Mouse (Mus musculus) heart, embryonic 14.5 days (tissue): Measurements from ENCODE around the gene Smox. TPM values are rescaled to one million over a fixed set of nuclear protein-coding genes. Genes with fewer than 3 reads are reported as not detected.
A peak's percentile ranks its signal among the peaks of the same experiment; 100 is the strongest.

Experiments
- ATAC-seq: fragments of 200-750 bp; cut with Nextera tagmentation; 2 replicates; pipeline ENCODE4 v1.8.0; 2017; ENCODE audit warnings: low read depth, moderate TSS enrichment; ENCODE audit not compliant: insufficient number of reproducible peaks, insufficient read depth, low FRiP score
- H3K27ac ChIP-seq, 2 experiments: fragments of 200-500 bp in 1 of 2; fragments of 300-500 bp in 1 of 2; sonication (generic) in 1 of 2; replicated peaks in 1 of 2; 2 replicates each; pipeline ENCODE4 v1.5.1; 2012 to 2014; ENCODE audit warnings: low read depth in 2 of 2, low read length in 2 of 2, control low read depth in 1 of 2, mild to moderate bottlenecking in 1 of 2, mixed read lengths in 1 of 2; ENCODE audit not compliant: control insufficient read depth in 1 of 2, insufficient read depth in 1 of 2
- H3K27me3 ChIP-seq: fragments of 300-500 bp; sonication (generic); 2 replicates; pipeline ENCODE4 v1.6.1; 2014; ENCODE audit warnings: mild to moderate bottlenecking, low read length, control low read depth; ENCODE audit not compliant: control insufficient read depth, insufficient read depth
- H3K36me3 ChIP-seq: fragments of 300-500 bp; sonication (generic); 2 replicates; pipeline ENCODE4 v1.6.1; 2014; ENCODE audit warnings: mild to moderate bottlenecking, control low read depth, low read length, mixed read lengths; ENCODE audit not compliant: control insufficient read depth, insufficient read depth
- H3K4me1 ChIP-seq, 2 experiments: fragments of 200-500 bp in 1 of 2; fragments of 300-500 bp in 1 of 2; sonication (generic) in 1 of 2; 2 replicates each; pipeline ENCODE4 v1.6.1; 2012 to 2014; ENCODE audit warnings: low read length in 2 of 2, control low read depth in 1 of 2, mixed read lengths in 1 of 2; ENCODE audit not compliant: control insufficient read depth in 2 of 2, insufficient read depth in 2 of 2
- H3K4me2 ChIP-seq: fragments of 300-500 bp; sonication (generic); 2 replicates; pipeline ENCODE4 v1.6.1; 2014; ENCODE audit warnings: mild to moderate bottlenecking, low read length
- H3K4me3 ChIP-seq, 2 experiments: fragments of 200-500 bp in 1 of 2; fragments of 300-500 bp in 1 of 2; sonication (generic) in 1 of 2; 2 replicates each; pipeline ENCODE4 v1.5.1; 2012 to 2014; ENCODE audit warnings: low read length in 2 of 2, mild to moderate bottlenecking in 2 of 2, control low read depth in 1 of 2, low read depth in 1 of 2, moderate library complexity in 1 of 2; ENCODE audit not compliant: control insufficient read depth in 1 of 2, insufficient read depth in 1 of 2
- H3K9ac ChIP-seq: fragments of 300-500 bp; sonication (generic); 2 replicates; pipeline ENCODE4 v1.6.1; 2014; ENCODE audit warnings: mild to moderate bottlenecking, low read length
- H3K9me3 ChIP-seq: fragments of 300-500 bp; sonication (generic); 2 replicates; pipeline ENCODE4 v1.6.1; 2016; ENCODE audit warnings: low read length, control low read depth; ENCODE audit not compliant: control insufficient read depth
- WGBS: fragments of 180-500 bp; shearing (Covaris S2); extraction: QIAGEN DNeasy Blood & Tissue Kit; methylation state at CpG from one replicate; pipeline ENCODE4 v1.1.7; 2014; 5-methylcytosine and 5-hydroxymethylcytosine counted together
- polyA plus RNA-seq: library from polyadenylated mRNA; unstranded; fragments of >200 nt; fragmentation: Nextera tagmentation; extraction: Ambion mirVana; gene quantifications from 2 replicates; pipeline ENCODE4 v1.2.1, GENCODE M21; 2014

Gene Smox
- polyA plus RNA-seq, 1 experiment from 2014 or later, result 17.7 TPM

DNA sequence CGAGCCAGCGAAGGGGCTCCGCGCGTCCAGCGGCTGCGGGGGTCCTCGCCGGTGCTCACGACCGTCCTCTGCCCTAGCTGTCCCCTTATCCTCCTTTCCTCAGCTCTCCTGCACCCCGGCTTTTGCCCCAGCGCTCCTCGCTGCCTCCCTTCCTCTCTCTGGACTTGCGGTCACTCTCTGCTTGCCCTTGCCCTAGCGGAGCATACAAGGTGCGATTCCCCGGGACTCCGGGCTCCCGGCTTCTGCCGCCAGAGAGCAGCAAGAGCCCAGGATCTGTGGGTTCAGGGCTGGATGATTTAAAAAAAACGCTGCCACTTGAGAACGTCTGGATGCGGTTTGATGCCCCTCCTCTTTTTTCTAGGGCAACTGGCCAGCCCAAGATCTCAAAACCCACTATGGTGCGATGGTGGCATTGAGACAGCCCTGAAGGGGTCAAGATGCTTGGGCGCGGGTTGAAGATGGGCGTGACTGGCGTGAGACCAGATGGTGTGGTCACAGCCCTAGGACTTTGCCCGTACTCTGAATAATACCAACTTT is 71.4 kb downstream of the Smox start:
- Histone ChIP-seq H3K36me3 (no peaks in the 10 kb centered on the region), H3K4me1 (peaks cover 8 to 11% of the 10 kb centered on the region in 2 experiments; a peak in 3 of 4 replicates), H3K27me3 (peaks cover 54% of the 10 kb centered on the region), H3K4me2 (peak overlapping the region; percentile 88), H3K9ac (peak overlapping the region; percentile 76), H3K9me3 (no peaks in the 10 kb centered on the region), H3K27ac (no peak overlapping the region), H3K4me3 (peak overlapping the region; percentile 51 to 60)
- ATAC-seq, result peak; percentile 70
- under 1% methylated on average over 21 of the region's 30 CpGs for WGBS

Other genes with a start within 250 kb of the Smox start
- 27.4 and 32.9 TPM in 2 replicates for gene Pank2, start 229.0 kb upstream of the Smox start, polyA plus RNA-seq
- gene Rnf24, start 138.6 kb upstream of the Smox start, polyA plus RNA-seq, result 2.0 and 2.6 TPM in 2 replicates
- gene Adra1d, start 70.8 kb downstream of the Smox start, polyA plus RNA-seq, result 1.1 TPM in 2 replicates